Mouse (Mus musculus): ENCODE measurements around the gene Ppfibp1. TPM values are rescaled to one million over a fixed set of nuclear protein-coding genes. Genes with fewer than 3 reads are reported as not detected.

Gene Ppfibp1
- total RNA-seq, 2 experiments from 2014 or later, result 35.3 to 40.6 TPM

- DNase-seq (ENCODE audit: low spot score in 2 of 2), result no peak
- H3K4me3 ChIP-seq, result no peak overlapping the region
- TF ChIP-seq CTCF (conservative IDR thresholded peaks at IDR 0.05), result peak; percentile 50
- H3K27ac ChIP-seq, result no peak overlapping the region
Measured at GRCm38 (mm10) chr6:146865701-146866100, 22.6 kb upstream of the Ppfibp1 start.

- Histone ChIP-seq H3K4me3 (no peak overlapping the region), H3K27ac (no peak overlapping the region)
- no peak for TF ChIP-seq CTCF (conservative IDR thresholded peaks at IDR 0.05)
- no peak for DNase-seq (ENCODE audit: low spot score in 2 of 2)
Measured at GRCm38 (mm10) chr6:146871975-146872374, 16.3 kb upstream of the Ppfibp1 start.

GRCm38 (mm10) chr6:146874415-146874814 lies 13.9 kb upstream of the Ppfibp1 start:
- DNase-seq (ENCODE audit: low spot score in 2 of 2), result no peak
- TF ChIP-seq CTCF (conservative IDR thresholded peaks at IDR 0.05), result no peak
- H3K4me3 ChIP-seq, result no peak overlapping the region
- H3K27ac ChIP-seq, result no peak overlapping the region

GRCm38 (mm10) chr6:146876820-146877219 lies 11.5 kb upstream of the Ppfibp1 start:
- DNase-seq (ENCODE audit: low spot score in 2 of 2), result no peak
- Histone ChIP-seq H3K27ac (no peak overlapping the region), H3K4me3 (no peak overlapping the region)
- TF ChIP-seq CTCF (conservative IDR thresholded peaks at IDR 0.05), result peak; percentile 56

GRCm38 (mm10) chr6:146877425-146878045 lies 10.8 kb upstream of the Ppfibp1 start:
- H3K27ac ChIP-seq, result no peak overlapping the region
- H3K4me3 ChIP-seq, result no peak overlapping the region
- DNase-seq (ENCODE audit: low spot score in 2 of 2), result peak; percentile 39 to 56
- TF ChIP-seq CTCF (conservative IDR thresholded peaks at IDR 0.05), result no peak

- H3K4me3 ChIP-seq, result no peak overlapping the region
- TF ChIP-seq CTCF (conservative IDR thresholded peaks at IDR 0.05), result no peak
- no peak for DNase-seq (ENCODE audit: low spot score in 2 of 2)
- no peak overlapping the region for H3K27ac ChIP-seq
Measured at GRCm38 (mm10) chr6:146878926-146879325, 9.4 kb upstream of the Ppfibp1 start.

GRCm38 (mm10) chr6:146879856-146880255 lies 8.4 kb upstream of the Ppfibp1 start:
- Histone ChIP-seq H3K27ac (no peak overlapping the region), H3K4me3 (no peak overlapping the region)
- no peak for DNase-seq (ENCODE audit: low spot score in 2 of 2)
- no peak for TF ChIP-seq CTCF (conservative IDR thresholded peaks at IDR 0.05)

- no peak for DNase-seq (ENCODE audit: low spot score in 2 of 2)
- TF ChIP-seq CTCF (conservative IDR thresholded peaks at IDR 0.05), result no peak
- Histone ChIP-seq H3K4me3 (no peak overlapping the region), H3K27ac (no peak overlapping the region)
Measured at GRCm38 (mm10) chr6:146880296-146880695, 8.0 kb upstream of the Ppfibp1 start.

GRCm38 (mm10) chr6:146881896-146882770 lies 6.2 kb upstream of the Ppfibp1 start:
- Histone ChIP-seq H3K27ac (no peak overlapping the region), H3K4me3 (no peak overlapping the region)
- TF ChIP-seq CTCF (conservative IDR thresholded peaks at IDR 0.05), result no peak
- no peak for DNase-seq (ENCODE audit: low spot score in 2 of 2)

GRCm38 (mm10) chr6:146883426-146883825 lies 4.9 kb upstream of the Ppfibp1 start:
- H3K4me3 ChIP-seq, result no peak overlapping the region
- peak; percentile 10 to 17 for DNase-seq (ENCODE audit: low spot score in 2 of 2)
- H3K27ac ChIP-seq, result no peak overlapping the region
- no peak for TF ChIP-seq CTCF (conservative IDR thresholded peaks at IDR 0.05)

- Histone ChIP-seq H3K4me3 (no peak overlapping the region), H3K27ac (no peak overlapping the region)
- no peak for TF ChIP-seq CTCF (conservative IDR thresholded peaks at IDR 0.05)
- no peak for DNase-seq (ENCODE audit: low spot score in 2 of 2)
Measured at GRCm38 (mm10) chr6:146884171-146884570, 4.1 kb upstream of the Ppfibp1 start.

GRCm38 (mm10) chr6:146884851-146885250 lies 3.4 kb upstream of the Ppfibp1 start:
- H3K27ac ChIP-seq, result no peak overlapping the region
- DNase-seq (ENCODE audit: low spot score in 2 of 2), result no peak
- no peak overlapping the region for H3K4me3 ChIP-seq
- no peak for TF ChIP-seq CTCF (conservative IDR thresholded peaks at IDR 0.05)

- peak overlapping the region; percentile 92 for H3K4me3 ChIP-seq
- no peak for TF ChIP-seq CTCF (conservative IDR thresholded peaks at IDR 0.05)
- peak overlapping the region; percentile 88 for H3K27ac ChIP-seq
- DNase-seq (ENCODE audit: low spot score in 2 of 2), result no peak
Measured at GRCm38 (mm10) chr6:146888660-146889490, 588 bp downstream of the Ppfibp1 start.

Measured in layer of hippocampus, adult 2 months (tissue).